Mouse (Mus musculus) layer of hippocampus, postnatal 10 days (tissue): ENCODE measurements around the gene Slc16a12. TPM values are rescaled to one million over a fixed set of nuclear protein-coding genes. Genes with fewer than 3 reads are reported as not detected.

Experiments used
- microRNA-seq, 2 experiments: library from miRNA; unstranded; fragments of <30 nt; microRNA quantifications; one replicate each; pipeline ENCODE4 v1.2.0; 2021
- total RNA-seq, 2 experiments: library from RNA; stranded (reverse); gene quantifications; 2 replicates each; pipeline ENCODE4 v1.2.3; 2021

Slc16a12 gene
- total RNA-seq, 2 experiments from 2014 or later, result 2.5 to 3.0 TPM

Small RNA genes lying within 50 kb of the gene (microRNA-seq; reads per million reads assigned to microRNA genes)
- gene Gm27476, result 0 reads per million in 2 experiments

Other genes with a start within 250 kb of the Slc16a12 start
- gene Lipa, start 219.8 kb downstream of the Slc16a12 start, total RNA-seq, result 10 to 100 TPM; 13.8 to 14.2 TPM
- gene Ifit2, start 196.6 kb downstream of the Slc16a12 start, total RNA-seq, result 1 to 10 TPM; 4.0 to 4.2 TPM
- gene Ifit3, start 163.8 kb downstream of the Slc16a12 start, total RNA-seq, result 1 to 10 TPM in 1 of 2 experiments, under 1 TPM in 1; 0.66 to 1.3 TPM
- gene Ifit1bl1, start 145.3 kb downstream of the Slc16a12 start, total RNA-seq, result 1 to 10 TPM; 1.1 to 1.4 TPM
- under 1 TPM; 0.27 to 0.48 TPM for gene Ifit3b, start 139.3 kb downstream of the Slc16a12 start, total RNA-seq
- gene Ifit1bl2, start 106.5 kb downstream of the Slc16a12 start, total RNA-seq, result under 1 TPM; 0.22 to 0.27 TPM
- gene Ifit1, start 106.4 kb downstream of the Slc16a12 start, total RNA-seq, result under 1 TPM; 0.11 to 0.14 TPM
- 10 to 100 TPM; 18.4 to 18.7 TPM for gene Pank1, start 132.2 kb upstream of the Slc16a12 start, total RNA-seq
- gene Kif20b, start 175.1 kb upstream of the Slc16a12 start, total RNA-seq, result 1 to 10 TPM; 2.6 to 2.8 TPM